Mouse (Mus musculus): Measurements from ENCODE around the gene Vinac1. TPM values are rescaled to one million over a fixed set of nuclear protein-coding genes. Genes with fewer than 3 reads are reported as not detected.

Gene Vinac1
- 0.08 and 0.13 TPM in 2 replicates for polyA plus RNA-seq (2021; fragmentation: Nextera tagmentation)
- long read RNA-seq, experiment 1, result 0 reads
- long read RNA-seq, experiment 2, partial matches to known transcripts, result 1 of 1 reads
- long read RNA-seq, experiment 2, other reads (novel, unspliced or antisense), result 0 of 1 reads

DNA sequence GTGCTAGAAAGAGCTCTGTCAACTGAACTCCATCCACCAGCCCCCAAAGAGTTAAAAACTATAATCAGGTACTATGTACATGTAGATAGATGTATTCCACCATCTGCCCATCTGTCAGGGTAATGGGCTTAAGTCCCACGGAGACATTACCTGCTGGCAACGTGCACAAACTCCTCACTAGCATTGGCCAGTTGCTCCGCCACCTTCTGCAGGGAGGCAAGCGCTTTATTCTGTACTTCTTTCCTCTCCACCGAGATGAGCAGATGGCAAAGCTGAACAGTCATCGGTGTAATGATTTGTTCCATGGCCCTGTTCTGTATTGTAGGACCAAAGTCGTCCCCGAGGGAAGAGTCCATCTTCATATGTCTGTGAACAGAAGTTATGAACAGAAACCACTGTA is at the start of gene Vinac1:
Gene Vinac1, minus strand, starts transcription at position 362 of the 400 bp plus-strand sequence.

DNA sequence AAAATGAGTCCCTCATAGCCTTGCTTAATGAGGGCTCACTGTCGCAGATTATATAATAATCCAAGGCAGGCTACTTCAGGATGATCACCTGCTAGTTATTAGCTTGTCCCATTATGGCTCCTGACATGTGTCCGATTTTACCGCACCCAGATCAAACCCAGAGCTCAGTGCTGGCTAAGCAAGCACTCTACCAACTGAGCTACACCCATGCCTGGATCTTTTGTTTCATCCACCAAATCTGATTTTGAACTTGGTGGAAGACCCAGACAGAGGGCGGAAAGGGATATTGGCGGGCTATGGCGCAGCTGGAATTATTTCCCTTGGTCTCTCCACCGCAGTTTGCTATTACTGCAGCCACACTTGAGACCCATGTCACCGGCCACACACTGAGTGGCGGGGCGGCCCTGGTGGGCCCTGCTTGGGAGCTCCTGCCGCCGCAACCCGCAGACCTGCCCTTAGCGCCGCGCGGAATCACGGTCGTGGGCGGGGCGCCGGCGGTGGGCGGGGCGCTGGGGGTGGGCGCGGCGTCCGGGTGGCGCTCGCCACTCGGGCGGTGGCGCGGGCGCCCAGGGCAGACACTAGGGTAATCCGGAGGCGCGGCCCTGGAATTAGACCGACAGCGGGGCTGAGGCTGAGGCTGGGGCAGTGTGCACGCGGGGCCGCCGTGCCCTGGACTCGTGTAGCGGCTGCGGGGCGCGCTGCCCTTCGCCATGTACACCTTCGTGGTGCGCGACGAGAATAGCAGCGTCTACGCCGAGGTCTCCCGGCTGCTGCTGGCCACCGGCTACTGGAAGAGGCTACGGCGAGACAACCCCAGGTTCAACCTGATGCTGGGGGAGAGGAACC is 17.7 kb upstream of the Vinac1 start, which contains the start of gene Ttl:
Gene Ttl, plus strand, starts transcription at position 506 of the 846 bp plus-strand sequence.

Other genes with a start within 250 kb of the Vinac1 start
- gene Tmem87b, start 230.1 kb downstream of the Vinac1 start, polyA plus RNA-seq (2021; fragmentation: Nextera tagmentation), result 21.5 and 21.9 TPM in 2 replicates
- 1.8 TPM in 2 replicates for gene Fbln7, start 185.2 kb downstream of the Vinac1 start, polyA plus RNA-seq (2021; fragmentation: Nextera tagmentation)
- 9.6 and 10.2 TPM in 2 replicates for gene Zc3h8, start 104.1 kb downstream of the Vinac1 start, polyA plus RNA-seq (2021; fragmentation: Nextera tagmentation)
- gene Zc3h6, start 80.8 kb downstream of the Vinac1 start, polyA plus RNA-seq (2021; fragmentation: Nextera tagmentation), result 3.5 and 10.7 TPM in 2 replicates
- gene Gm10762, start 80.4 kb downstream of the Vinac1 start, polyA plus RNA-seq (2021; fragmentation: Nextera tagmentation), result 2.1 and 5.6 TPM in 2 replicates
- 29.5 and 31.2 TPM in 2 replicates for gene Ttl, start 17.8 kb upstream of the Vinac1 start, polyA plus RNA-seq (2021; fragmentation: Nextera tagmentation)
- 3.3 TPM in 2 replicates for gene Polr1b, start 52.8 kb upstream of the Vinac1 start, polyA plus RNA-seq (2021; fragmentation: Nextera tagmentation)
- gene Chchd5, start 81.5 kb upstream of the Vinac1 start, polyA plus RNA-seq (2021; fragmentation: Nextera tagmentation), result 22.4 and 25.1 TPM in 2 replicates
- 18.7 and 24.3 TPM in 2 replicates for gene Slc20a1, start 150.6 kb upstream of the Vinac1 start, polyA plus RNA-seq (2021; fragmentation: Nextera tagmentation)
- gene Ckap2l, start 249.0 kb upstream of the Vinac1 start, polyA plus RNA-seq (2021; fragmentation: Nextera tagmentation), result 0.12 and 0.28 TPM in 2 replicates